Mouse (Mus musculus) midbrain, embryonic 10.5 days (tissue): Measurements from ENCODE around the gene Hpn. TPM values are rescaled to one million over a fixed set of nuclear protein-coding genes. Genes with fewer than 3 reads are reported as not detected.

ENCODE experiments used
- polyA plus RNA-seq: library from polyadenylated mRNA; unstranded; fragments of >200 nt; fragmentation: Nextera tagmentation; extraction: Ambion mirVana; gene quantifications from 2 replicates; pipeline ENCODE4 v1.2.1, GENCODE M21; 2016

Gene Hpn
- polyA plus RNA-seq, 1 experiment from 2014 or later, result 1.00 TPM

Other genes with a start within 250 kb of the Hpn start
- gene Cd22, start 234.9 kb downstream of the Hpn start, polyA plus RNA-seq, result 0.02 TPM in 1 of 2 replicates, not detected in the other
- 0.22 and 0.52 TPM in 2 replicates for gene Mag, start 200.4 kb downstream of the Hpn start, polyA plus RNA-seq
- not detected in 2 replicates for gene Hamp2, start 190.6 kb downstream of the Hpn start, polyA plus RNA-seq
- not detected in 2 replicates for gene Hamp, start 171.3 kb downstream of the Hpn start, polyA plus RNA-seq
- 22.6 and 23.5 TPM in 2 replicates for gene Usf2, start 158.5 kb downstream of the Hpn start, polyA plus RNA-seq
- gene Lsr, start 141.8 kb downstream of the Hpn start, polyA plus RNA-seq, result 22.0 and 25.3 TPM in 2 replicates
- gene Fam187b, start 141.5 kb downstream of the Hpn start, polyA plus RNA-seq, result 0.71 and 0.91 TPM in 2 replicates
- 10.2 and 10.8 TPM in 2 replicates for gene Fxyd5, start 72.8 kb downstream of the Hpn start, polyA plus RNA-seq
- gene Fxyd7, start 63.8 kb downstream of the Hpn start, polyA plus RNA-seq, result 0.70 and 2.8 TPM in 2 replicates
- 3.5 and 6.8 TPM in 2 replicates for gene Fxyd1, start 58.1 kb downstream of the Hpn start, polyA plus RNA-seq
- gene Lgi4, start 55.9 kb downstream of the Hpn start, polyA plus RNA-seq, result 1.1 and 1.2 TPM in 2 replicates
- gene Fxyd3, start 38.6 kb downstream of the Hpn start, polyA plus RNA-seq, result 3.0 and 3.4 TPM in 2 replicates
- 0.55 and 0.80 TPM in 2 replicates for gene Scn1b, start 11.7 kb upstream of the Hpn start, polyA plus RNA-seq
- gene Gramd1a, start 40.6 kb upstream of the Hpn start, polyA plus RNA-seq, result 90.0 and 120 TPM in 2 replicates
- not detected in 2 replicates for gene Scgb2b2, start 175.2 kb upstream of the Hpn start, polyA plus RNA-seq
- gene Scgb1b2, start 176.5 kb upstream of the Hpn start, polyA plus RNA-seq, result not detected in 2 replicates
- gene Scgb2b3, start 246.8 kb upstream of the Hpn start, polyA plus RNA-seq, result not detected in 2 replicates